Mouse (Mus musculus) layer of hippocampus, adult 9-11 months (tissue): ENCODE measurements around the gene Itpr1.
A peak's percentile ranks its signal among the peaks of the same experiment; 100 is the strongest.

Experiments used
- DNase-seq: peaks from one replicate; pipeline ENCODE4 v3.0.0; 2022

Itpr1 gene

DNA sequence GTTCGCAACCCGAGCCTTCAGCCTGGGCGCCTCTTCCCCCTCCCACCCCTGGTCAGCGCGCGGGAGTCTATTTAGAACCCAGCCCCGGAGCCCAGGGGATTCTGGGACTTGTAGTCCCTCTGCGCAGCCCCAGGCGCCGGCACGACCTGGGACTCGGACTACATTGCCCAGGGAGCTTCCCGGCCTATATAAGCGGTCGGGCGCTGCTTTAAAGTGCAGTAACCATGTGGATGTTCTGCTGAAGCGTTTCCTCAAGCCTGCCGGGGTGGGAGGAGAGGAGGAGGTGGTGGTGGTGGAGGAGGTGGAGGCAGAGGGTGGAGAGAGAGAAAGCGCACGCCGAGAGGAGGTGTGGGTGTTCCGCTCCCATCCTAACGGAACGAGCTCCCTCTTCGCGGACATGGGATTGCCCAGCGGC, at the start of gene Itpr1:
TSS of gene Itpr1 (plus strand) at position 216 of the 415 bp plus-strand sequence.
- peak; percentile 98 for DNase-seq

DNA sequence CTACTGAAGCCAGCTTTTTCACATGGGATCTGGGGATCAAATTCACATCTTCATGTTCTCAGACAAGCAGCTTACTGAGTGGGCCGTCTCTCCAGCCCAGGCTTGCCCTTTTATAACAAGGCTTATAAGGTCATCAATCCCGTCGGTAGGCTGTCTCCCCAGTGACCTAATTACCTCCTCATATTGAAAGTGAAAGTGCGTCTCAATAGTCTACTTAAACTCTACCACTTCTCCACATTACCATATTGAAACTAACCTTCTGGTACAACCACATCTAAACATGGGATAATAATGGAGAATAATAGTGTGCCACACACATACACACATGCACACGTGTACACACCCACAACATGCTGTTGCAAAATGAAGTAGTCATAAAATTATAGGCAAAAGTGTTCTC, 48.0 kb upstream of the Itpr1 start:
- DNase-seq: no peak

DNA sequence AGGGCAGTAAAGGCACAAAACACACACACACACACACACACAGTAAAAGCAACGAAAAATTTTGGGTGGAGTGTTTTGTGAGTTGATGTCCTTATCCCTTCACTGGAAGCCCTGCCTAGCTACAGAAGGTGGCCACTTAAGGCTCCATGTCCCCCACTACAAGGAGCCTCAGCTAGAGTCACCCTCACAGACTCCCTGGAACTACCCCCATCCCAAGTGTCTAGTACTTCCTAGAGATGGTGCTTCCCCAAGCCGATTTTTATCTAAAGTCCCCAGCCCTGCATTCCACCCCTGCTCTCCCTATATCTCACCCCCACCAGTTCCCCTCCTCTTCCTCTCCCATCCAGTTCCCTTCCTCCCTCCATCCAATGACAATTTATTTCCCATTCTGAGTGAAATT, 47.3 kb upstream of the Itpr1 start:
- no peak for DNase-seq

DNA sequence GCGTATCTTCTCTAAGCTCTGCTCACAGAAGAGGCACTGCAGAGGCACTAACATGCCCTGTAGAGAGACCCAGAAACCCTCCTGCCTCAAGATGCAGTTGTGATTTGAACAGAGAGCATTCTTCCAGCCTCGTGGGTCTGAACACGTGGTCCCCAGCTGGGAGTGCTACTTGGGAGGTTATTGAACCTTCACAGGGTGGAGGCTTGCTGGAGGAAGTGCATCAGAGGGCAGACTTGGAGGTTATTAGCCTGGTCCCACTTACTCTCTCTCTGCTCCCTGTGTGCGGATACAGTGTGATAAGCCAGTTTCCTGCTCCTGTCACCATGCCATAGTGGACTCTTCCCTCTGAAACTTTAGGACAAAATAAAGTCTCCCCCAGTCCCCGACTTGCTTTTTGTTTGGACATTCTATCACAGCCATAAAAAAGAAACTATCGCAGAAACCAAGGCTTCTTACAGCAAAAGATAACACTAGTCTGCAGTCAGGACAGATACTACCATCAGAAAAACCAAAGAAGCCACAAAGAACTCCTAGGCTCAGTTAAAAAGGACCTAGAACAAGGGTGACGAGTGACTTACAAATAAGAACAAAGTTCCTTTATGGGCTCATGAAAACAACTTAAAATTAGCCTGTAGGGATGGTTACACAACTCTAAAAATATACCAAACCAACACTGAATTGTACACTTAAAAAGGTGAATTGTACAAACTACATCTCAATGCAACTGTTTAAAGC, 44.8 kb upstream of the Itpr1 start:
- DNase-seq: no peak

DNA sequence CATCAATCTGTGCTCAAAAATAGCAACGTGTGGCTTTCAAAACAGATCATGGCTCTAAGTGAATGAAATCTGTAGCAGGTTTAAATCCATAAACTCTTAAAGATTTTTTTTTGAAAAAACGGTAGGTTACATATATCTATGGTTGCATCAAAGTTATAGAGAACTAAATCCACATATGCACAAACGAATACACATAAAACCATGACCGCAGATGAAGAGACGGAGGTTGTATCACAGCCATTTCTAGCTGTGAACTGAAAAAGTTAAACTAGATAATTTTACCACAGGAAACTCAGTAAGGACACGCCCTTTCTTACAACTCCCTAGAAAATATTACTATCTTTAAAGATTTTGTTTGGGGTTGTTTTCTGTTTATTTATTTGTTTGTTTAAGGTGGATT, 44.2 kb upstream of the Itpr1 start:
- DNase-seq: no peak

DNA sequence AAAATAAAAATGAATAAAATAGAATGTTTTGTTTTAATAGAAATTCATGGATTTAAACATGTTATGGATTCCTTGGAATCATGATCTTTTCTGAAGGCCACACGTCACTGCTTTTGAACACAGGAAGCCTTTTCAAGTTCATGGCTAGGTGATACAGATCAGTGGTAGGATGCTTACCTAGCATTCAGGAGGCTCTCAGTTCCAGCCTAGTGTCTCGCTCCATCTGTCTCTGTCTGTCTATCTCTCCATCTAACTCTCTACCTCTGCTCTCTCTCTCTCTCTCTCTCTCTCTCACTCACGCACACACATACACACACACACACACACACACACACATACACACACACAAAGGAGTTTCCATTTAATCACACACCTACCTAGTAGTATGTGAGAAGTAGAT, 43.4 kb upstream of the Itpr1 start:
- no peak for DNase-seq

DNA sequence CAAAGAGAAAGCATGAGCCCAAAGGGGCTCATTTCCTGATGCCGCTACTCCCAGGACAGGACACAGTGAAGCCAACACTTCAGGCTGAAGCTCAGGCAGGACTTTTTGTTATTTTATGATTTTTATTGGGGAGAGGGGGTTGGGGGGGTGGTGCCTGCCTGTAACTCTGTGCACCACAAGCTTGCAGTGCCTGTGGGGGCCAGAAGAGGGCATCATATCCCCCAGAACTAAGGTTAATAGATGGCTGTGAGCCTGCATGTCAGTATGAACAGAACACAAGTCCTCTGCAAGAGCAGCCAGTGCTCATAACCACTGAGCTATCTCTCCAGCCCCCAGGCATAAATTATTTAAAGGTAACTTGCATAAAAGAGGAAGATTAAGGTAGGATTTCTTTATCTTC, 40.7 kb upstream of the Itpr1 start:
- no peak for DNase-seq

DNA sequence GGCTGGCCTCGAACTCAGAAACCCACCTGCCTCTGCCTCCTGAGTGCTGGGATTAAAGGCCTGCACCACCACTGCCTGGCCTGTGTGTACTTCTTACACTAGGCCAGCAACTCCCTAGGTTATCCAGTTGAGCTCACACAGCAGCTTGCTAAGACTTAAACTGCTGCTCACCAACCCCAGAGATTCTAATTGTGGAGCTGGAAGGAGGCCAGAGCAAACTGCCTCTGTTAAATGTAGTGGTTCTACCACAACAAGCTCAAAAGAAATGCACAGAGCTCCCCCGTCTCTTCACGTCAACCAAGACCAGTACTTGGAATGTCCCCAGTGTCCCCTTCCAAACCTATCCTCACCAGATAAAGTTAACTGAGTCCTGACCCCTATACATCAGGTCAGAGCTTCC, 38.7 kb upstream of the Itpr1 start:
- no peak for DNase-seq

DNA sequence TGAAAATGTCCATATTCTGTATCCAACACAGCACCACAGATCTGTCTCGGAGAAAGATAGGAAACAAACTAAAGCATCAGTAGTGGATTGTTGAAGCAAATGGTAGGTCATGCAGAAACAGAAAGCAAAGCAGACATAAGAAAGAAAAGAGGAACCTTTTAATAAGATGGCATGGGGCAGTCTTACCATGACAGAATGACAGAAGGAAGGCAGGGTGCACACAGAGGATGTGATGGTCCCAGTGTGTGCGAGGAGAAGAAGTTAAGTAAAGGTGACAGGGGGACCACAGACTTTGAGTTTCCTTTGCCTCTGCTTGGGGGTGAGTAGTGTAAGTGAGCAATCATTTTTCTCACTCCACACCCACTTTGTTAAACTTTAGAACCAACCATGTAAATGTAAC, 33.8 kb upstream of the Itpr1 start:
- no peak for DNase-seq

DNA sequence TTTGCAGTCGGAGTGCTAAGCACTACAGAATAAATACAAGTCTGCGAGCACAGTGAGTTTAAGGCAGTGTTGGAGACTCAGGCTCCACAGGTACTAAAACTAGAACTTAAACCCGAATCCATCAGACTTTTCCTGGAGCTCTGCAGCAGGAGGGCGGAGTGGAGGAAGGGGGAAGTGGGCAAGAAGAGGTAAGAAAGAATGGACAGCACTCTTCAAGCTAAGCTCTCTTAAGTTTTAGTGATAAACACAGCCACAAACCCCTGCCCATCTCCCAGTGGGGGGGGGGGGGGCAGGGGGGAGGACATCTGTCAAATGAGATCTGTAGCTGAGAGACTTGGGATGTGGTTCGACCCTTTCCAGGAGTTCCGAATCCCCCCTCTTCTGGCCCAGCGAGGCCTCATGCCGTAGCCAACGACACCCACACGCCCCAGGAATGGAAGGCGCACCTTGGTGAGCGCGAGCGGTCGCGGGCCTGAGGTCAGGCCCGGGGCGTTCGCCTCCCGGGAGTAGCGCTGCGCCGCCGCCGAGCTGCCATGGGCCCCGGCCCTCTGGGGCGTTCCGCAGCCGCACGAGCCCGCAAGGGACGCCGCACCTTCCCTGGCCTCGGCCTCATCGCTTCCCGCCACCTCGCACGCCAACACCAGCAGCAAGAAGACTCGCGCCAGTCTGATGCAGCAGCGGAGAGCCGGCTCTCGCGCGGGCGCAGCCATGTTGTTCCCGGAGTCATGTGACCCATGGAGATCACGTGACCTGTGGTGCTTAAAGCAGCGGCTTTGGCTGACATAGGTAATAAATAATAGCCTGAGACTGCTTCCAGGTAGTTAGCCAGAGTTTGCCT, 27.8 kb upstream of the Itpr1 start, which contains the start of gene Sumf1:
TSS of gene Sumf1 (minus strand) at position 736 of the 838 bp plus-strand sequence.
- peak; percentile 93 for DNase-seq

DNA sequence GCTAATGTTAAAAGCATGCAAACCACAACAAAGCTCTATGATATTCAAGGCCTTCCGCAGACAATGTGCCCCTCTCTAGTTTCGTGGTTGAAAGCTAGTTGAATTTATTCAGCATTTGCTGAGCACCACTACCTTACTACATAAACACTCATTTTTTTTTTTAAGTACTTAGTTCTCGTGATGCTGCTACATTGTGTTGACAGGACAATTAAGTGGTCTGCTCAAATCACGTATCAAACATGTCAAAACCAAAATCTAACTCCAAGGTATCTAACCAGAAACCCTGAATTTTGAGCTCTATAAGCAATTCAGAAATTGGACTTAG, 27.2 kb upstream of the Itpr1 start:
- DNase-seq: no peak

DNA sequence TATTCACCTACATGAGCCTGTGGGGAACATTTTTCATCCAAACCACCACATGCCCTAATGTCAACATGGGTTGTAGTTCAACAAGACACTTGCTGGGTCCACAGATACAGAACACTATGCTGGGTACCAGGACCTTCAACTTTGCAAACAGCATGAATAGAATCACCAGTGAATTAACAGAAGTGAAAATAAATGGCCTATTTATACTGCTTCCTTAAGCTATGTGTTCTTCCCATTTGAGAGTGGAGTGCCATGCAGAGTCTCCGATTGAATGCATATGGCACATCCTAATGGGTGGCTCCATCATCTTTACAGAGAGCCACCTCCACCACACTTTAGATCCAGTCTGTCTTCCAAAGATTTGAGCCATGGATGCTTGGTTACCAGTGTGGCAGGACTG, 22.2 kb upstream of the Itpr1 start:
- no peak for DNase-seq

DNA sequence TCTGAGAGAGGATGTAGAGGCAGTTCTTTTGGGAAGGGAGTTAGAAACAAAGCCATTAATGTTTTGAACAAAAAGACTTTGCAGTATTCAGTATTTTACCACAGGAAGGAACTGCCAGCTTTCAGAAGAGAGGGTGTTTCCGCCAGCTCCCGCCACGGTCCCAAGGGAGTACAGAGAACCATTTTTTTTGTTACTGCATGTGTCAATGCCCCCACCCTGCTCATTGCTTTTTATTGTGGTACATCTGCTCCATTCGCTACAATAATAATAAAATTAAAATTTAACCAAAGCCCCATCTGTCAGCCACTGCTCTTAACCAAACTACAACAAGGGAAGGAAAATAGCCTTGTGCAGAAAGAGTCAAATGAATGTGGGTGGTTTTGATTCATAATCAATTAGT, 20.3 kb upstream of the Itpr1 start:
- peak; percentile 24 for DNase-seq

DNA sequence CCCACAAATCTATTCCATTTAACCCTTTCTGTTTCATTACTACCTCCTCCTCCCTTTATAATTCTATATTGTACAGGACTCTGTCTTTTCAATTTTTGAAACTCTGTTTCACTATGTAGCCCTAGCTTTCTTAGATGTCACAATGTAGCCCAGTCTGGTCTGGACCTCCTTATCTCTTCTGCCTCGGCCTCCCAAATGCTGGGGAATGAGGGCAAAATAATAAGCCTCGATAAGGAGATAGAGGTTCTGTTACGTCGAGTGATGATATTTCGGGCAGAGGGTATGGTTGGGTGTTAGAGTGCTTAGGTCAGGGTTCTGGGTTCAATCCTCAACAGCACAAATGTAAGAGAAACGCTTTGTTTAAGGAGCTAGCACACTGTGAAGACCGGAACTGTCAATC, 16.2 kb upstream of the Itpr1 start:
- DNase-seq: no peak

DNA sequence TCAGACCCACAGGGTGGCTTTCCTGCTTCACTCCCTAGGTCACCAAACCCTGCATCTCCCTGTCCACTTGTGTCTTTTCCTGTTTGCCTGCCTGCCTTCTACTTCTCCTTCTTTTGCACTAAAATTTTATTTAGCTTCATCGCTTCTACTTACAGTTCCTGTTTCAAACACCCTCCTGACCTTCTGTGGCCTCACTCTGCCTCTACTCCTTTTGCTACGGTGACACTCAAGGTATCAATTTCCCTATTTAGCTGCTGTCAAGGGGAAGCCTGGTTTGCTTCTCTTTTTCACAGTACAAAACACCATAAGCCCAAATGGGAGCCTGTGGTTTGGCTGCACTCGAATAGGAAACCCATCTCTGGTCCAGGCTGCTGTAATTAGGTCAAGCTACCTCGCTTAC, 15.8 kb upstream of the Itpr1 start:
- DNase-seq: no peak

DNA sequence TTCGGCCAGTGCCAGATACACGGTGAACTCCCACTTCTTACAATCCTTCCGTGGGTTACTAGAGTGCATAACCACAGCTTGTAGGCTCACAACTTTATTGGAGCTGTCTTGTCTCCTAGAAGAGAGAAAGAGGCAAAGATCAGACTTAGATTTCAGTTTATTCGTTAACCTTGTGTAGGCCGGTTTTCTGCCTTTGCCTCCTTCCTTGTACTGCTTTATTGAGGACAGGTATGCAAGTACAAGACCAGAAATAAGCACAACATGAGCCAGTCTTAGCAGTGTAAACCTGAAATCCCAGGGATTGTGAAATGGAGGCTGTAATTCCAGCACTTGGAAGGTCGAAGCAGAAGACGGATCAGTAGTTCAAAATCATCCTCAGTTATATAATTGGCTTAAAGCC, 14.6 kb upstream of the Itpr1 start:
- DNase-seq: no peak

DNA sequence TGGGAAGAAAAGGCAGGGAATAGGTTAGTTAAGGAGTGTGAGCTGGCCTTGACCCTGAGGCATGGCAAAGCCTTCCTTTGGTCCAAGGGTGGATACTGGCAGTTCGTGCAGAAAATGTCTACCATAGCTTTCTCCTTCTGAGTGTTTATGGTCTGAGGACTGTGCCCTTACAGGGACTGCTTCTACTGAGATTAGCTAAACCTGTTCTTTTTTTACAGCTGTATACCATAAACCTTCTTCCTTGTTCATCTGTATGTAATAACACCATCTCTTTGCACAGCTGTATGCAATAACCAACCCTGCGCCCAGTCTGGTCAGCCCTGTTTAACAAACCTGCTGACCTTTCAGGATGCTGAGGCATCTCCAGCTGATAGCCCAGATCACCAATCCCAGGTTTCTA, 8.6 kb upstream of the Itpr1 start:
- DNase-seq: no peak

DNA sequence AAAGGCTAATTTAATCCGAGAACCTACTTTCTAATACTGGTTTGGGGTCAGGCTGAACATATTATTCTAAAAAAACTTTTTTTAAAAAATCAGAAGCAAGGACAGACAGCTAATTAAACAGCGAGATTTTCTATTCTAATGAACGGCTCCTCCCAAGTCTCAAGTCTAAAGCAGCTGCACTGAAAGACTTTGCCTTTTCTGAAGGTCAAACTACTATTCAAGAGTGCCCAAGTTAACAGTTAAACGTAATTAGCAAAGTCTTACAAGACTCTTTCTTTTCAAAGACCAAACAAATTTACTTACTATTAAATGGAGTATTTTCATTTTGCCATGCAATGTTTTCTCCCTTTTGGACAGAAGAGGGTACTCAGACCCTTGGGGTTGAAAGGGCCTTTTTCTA, 6.8 kb upstream of the Itpr1 start:
- DNase-seq: no peak

DNA sequence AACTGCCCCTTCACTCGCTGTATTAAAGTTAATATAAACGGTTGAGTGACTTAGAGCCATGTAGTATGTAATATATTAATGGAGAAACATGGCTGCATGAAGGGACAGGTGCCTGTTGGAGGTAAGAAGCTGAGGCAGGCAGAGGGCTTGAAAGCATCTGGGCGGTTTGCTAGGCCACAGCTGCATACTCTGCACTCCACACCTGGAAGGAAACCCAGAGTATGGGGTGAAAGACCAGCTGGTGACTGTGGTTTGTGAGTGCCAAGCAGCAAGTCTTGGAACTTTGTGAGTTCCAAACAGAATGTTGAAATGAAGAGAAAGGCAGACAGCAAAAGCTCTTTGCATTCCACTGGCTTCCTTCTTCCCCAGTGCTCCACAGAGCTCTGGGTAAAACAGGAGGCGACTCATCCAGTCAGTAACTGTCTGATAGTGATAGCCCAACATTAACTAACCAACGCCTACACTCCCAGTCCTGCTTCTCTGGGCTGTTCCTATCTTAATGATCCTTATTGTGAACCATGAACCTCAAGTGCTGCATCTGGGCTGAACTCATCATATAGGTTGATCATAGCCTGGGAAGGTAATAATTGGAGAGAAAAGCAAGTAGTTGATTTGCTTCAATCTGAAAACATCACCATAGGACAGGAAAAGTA, 5.9 kb upstream of the Itpr1 start:
- no peak for DNase-seq

DNA sequence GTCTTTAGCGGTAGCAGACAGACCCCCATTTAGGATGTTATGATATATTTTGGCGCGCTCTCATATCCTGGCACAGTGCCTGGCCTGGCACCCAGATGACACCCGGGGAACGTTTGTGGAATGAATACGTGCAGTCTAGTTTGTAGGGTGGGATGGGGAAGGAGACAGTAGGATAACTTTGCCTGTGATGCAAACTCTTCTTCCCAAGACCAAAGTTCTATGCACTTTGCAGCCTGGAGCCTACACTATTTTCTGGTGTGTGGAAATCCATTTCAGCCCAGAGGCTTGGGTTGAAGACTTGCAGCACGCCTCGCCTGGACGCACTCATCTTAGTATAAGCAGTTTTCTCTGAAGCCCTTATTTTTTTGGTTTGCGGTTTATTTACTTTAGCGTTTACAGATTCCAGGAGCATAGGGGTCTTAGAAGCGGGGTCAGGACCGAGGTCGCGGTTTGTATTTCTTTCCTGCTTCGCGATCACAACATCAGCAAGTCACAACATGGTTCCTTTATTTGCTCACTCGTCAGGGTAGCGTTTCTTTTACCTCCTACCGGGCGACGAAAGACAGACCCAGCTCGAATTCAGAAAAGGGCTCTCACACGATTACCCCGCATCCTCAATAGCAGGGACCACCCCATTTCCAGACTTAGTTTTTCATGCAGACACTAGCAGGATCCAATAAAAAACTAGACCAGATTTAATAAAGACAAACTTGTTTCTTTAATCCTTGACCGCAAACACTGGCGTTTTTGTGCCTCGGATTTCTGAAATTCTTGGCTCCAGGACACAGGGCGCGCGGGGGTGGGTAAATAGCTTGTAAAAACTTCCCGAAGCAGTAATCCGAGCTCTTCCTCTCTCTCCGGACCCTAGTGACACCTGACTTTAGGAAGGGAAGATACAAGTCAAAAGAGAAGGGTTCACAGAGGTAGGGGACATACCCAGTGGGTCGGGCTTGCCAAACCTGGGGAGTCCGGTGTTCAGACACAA, 708 bp upstream of the Itpr1 start:
- DNase-seq: no peak

DNA sequence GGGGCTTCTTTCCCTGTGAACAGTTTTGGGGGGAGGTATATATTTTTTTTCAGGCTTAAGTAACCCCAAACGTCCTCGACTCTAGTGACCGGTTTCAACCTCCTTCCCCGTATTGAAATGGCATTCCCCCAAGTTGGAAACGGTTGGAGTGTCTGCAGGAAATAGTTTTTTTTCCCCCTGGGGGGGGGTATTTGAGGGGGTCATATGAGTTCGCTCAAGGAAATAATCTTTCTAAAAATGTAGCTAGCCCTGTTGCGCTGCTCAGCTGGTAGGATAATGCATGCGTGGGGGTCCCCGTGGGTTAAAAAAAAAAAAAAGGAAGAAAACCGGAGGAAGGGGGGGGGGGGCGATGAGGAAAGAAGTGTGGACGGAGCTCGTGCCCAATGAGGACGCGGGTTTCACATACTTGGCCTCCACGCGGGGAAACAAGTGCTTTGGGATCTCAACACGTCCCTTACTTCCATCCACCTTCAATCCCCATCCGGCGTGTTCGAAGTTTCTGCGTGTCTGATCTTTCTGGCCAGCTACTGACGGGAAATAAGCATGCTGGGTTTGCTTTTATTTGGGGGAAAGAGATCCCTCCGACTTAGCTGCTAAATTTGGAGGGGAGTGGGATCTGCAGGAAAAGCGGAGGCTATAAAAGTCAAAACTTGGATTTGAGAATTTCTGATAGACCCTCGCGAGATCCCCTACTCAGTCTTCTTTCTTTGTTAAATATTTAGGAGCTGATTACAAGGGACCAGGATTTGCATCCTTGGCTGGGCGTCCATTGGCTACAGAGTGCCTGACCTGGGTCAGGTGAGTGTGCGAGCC, 791 bp downstream of the Itpr1 start:
- no peak for DNase-seq
